30 mouse cellular contexts compared by ENCODE assay signal in genomic region chr19:44771499-44771898, GRCm38 (mm10). TPM values are rescaled to one million over a fixed set of nuclear protein-coding genes. Genes with fewer than 3 reads are reported as not detected.
A peak's percentile ranks its signal among the peaks of the same experiment; 100 is the strongest.
DNase-seq lines count a peak whose midpoint lies in the region; ATAC-seq and TF ChIP-seq lines count a peak whose summit lies in the region.
"Had no signal": no experiment of that assay in that cellular context is flagged by ENCODE, and none has a peak within 500 bp of the region (broad histone marks: within the 10 kb centered on the region; RNA-seq: fewer than 3 reads in every experiment).

No protein-coding gene starts in this region.

- DNase-seq in kidney, postnatal 0 days (ENCODE audit: low spot score): no peak
- DNase-seq in kidney, adult 11 months: no peak
- no peak for DNase-seq in liver, embryonic 13.5 days
- DNase-seq in liver, postnatal 0 days: peak; percentile 57
- DNase-seq in embryo, embryonic 10 days (ENCODE audit: low spot score): no peak
- DNase-seq in adrenal gland, adult 8-10 months: no peak
- no peak for DNase-seq in cerebellum, adult 18-20 months
- DNase-seq: adrenal gland, postnatal 10 days; cerebellum, adult 11 months; cerebellum, adult 8-10 months; cerebellum, postnatal 10 days; cerebellum, postnatal 36 days; gastrocnemius, postnatal 10 days; heart, adult 11 months had no signal

- H3K27ac ChIP-seq in kidney, postnatal 0 days: no peak overlapping the region
- H3K27ac ChIP-seq in intestine, embryonic 15.5 days: no peak overlapping the region
- no peak overlapping the region for H3K27ac ChIP-seq in liver, embryonic 13.5 days
- no peak overlapping the region for H3K27ac ChIP-seq in liver, postnatal 0 days (ENCODE audit: low read depth)
- H3K27ac ChIP-seq: forebrain, embryonic 10.5 days; forebrain, embryonic 13.5 days; hindbrain, embryonic 12.5 days; hindbrain, embryonic 15.5 days had no signal

- H3K9ac ChIP-seq in kidney, postnatal 0 days (ENCODE audit: low read depth, low read length): no peak overlapping the region
- H3K9ac ChIP-seq in intestine, embryonic 15.5 days: no peak overlapping the region
- no peak overlapping the region for H3K9ac ChIP-seq in liver, embryonic 13.5 days
- no peak overlapping the region for H3K9ac ChIP-seq in liver, postnatal 0 days (replicated peaks)
- H3K9ac ChIP-seq: forebrain, embryonic 13.5 days; hindbrain, embryonic 12.5 days; hindbrain, embryonic 15.5 days had no signal

- no peaks in the 10 kb centered on the region for H3K9me3 ChIP-seq in kidney, postnatal 0 days (replicated peaks; ENCODE audit: low read length)
- no peaks in the 10 kb centered on the region for H3K9me3 ChIP-seq in intestine, embryonic 15.5 days
- no peaks in the 10 kb centered on the region for H3K9me3 ChIP-seq in liver, embryonic 13.5 days (replicated peaks)
- H3K9me3 ChIP-seq in liver, postnatal 0 days (ENCODE audit: low read length): no peaks in the 10 kb centered on the region
- H3K9me3 ChIP-seq: forebrain, embryonic 10.5 days; forebrain, embryonic 13.5 days; hindbrain, embryonic 12.5 days; hindbrain, embryonic 15.5 days had no signal

- WGBS in kidney, postnatal 0 days: 76% methylated on average over 13 of the region's 13 CpGs
- WGBS in intestine, embryonic 15.5 days: 57% methylated on average over 13 of the region's 13 CpGs
- WGBS in liver, embryonic 13.5 days (ENCODE audit: insufficient replicate concordance): 64% methylated on average over 13 of the region's 13 CpGs
- 57% methylated on average over 13 of the region's 13 CpGs for WGBS in liver, postnatal 0 days (ENCODE audit: insufficient replicate concordance)

- no peak for TF ChIP-seq CTCF in kidney, postnatal 0 days (IDR thresholded peaks at IDR 0.05; ENCODE audit: low read depth)
- TF ChIP-seq CTCF in liver, postnatal 0 days (IDR thresholded peaks at IDR 0.05; ENCODE audit: low read depth): no peak

- no peaks in the 10 kb centered on the region for H3K4me1 ChIP-seq in kidney, postnatal 0 days (replicated peaks; ENCODE audit: insufficient read depth, low read length)
- peaks cover 4% of the 10 kb centered on the region; the same call in 1 of the 2 replicates for H3K4me1 ChIP-seq in intestine, embryonic 15.5 days (replicated peaks)
- no peaks in the 10 kb centered on the region for H3K4me1 ChIP-seq in liver, embryonic 13.5 days (replicated peaks)
- peaks cover 6% of the 10 kb centered on the region; the same call in 1 of the 2 replicates for H3K4me1 ChIP-seq in liver, postnatal 0 days (ENCODE audit: insufficient read depth)
- H3K4me1 ChIP-seq: forebrain, embryonic 13.5 days had no signal

- no peaks in the 10 kb centered on the region for H3K27me3 ChIP-seq in kidney, postnatal 0 days (ENCODE audit: insufficient read depth, low read length)
- peaks cover 22% of the 10 kb centered on the region for H3K27me3 ChIP-seq in intestine, embryonic 15.5 days (replicated peaks)
- H3K27me3 ChIP-seq in liver, embryonic 13.5 days: peaks cover 20% of the 10 kb centered on the region
- 0 out of 2 replicates have a peak, but pooled peaks cover 7% of the 10 kb centered on the region for H3K27me3 ChIP-seq in liver, postnatal 0 days (ENCODE audit: insufficient read depth, low read length)
- H3K27me3 ChIP-seq: hindbrain, embryonic 15.5 days had no signal

- H3K36me3 ChIP-seq in kidney, postnatal 0 days (ENCODE audit: insufficient read depth, low read length): no peaks in the 10 kb centered on the region
- no peaks in the 10 kb centered on the region for H3K36me3 ChIP-seq in intestine, embryonic 15.5 days
- no peaks in the 10 kb centered on the region for H3K36me3 ChIP-seq in liver, embryonic 13.5 days
- no peaks in the 10 kb centered on the region for H3K36me3 ChIP-seq in liver, postnatal 0 days (replicated peaks; ENCODE audit: insufficient read depth, low read length)
- H3K36me3 ChIP-seq: forebrain, embryonic 10.5 days; hindbrain, embryonic 12.5 days; hindbrain, embryonic 15.5 days had no signal

- H3K4me3 ChIP-seq in kidney, postnatal 0 days (replicated peaks; ENCODE audit: low read depth, low read length): no peak overlapping the region
- H3K4me3 ChIP-seq in intestine, embryonic 15.5 days (replicated peaks): no peak overlapping the region
- H3K4me3 ChIP-seq in liver, embryonic 13.5 days (replicated peaks): no peak overlapping the region
- H3K4me3 ChIP-seq in liver, postnatal 0 days (ENCODE audit: low read depth, low read length): no peak overlapping the region
- H3K4me3 ChIP-seq: forebrain, embryonic 10.5 days; forebrain, embryonic 13.5 days; hindbrain, embryonic 12.5 days; hindbrain, embryonic 15.5 days had no signal

- H3K4me2 ChIP-seq in kidney, postnatal 0 days (ENCODE audit: low read length): no peak overlapping the region
- H3K4me2 ChIP-seq in intestine, embryonic 15.5 days (replicated peaks): no peak overlapping the region
- H3K4me2 ChIP-seq in liver, embryonic 13.5 days: no peak overlapping the region
- no peak overlapping the region for H3K4me2 ChIP-seq in liver, postnatal 0 days (ENCODE audit: low read depth, low read length)
- H3K4me2 ChIP-seq: forebrain, embryonic 13.5 days; heart, embryonic 11.5 days; hindbrain, embryonic 12.5 days; hindbrain, embryonic 15.5 days had no signal

- TF ChIP-seq EP300 in liver, postnatal 0 days (IDR thresholded peaks at IDR 0.05; ENCODE audit: low read depth): 0 out of 2 replicates have a peak, but pooled peaks have one; percentile 27

- peak; percentile 23; the same call in 1 of the 2 replicates for ATAC-seq in kidney, postnatal 0 days (replicated peaks; ENCODE audit: low FRiP score, low read depth)
- ATAC-seq in intestine, embryonic 15.5 days: peak; percentile 84
- peak; percentile 51; the same call in 1 of the 2 replicates for ATAC-seq in liver, embryonic 13.5 days (ENCODE audit: low read depth)
- peak; percentile 99 for ATAC-seq in liver, postnatal 0 days
- ATAC-seq: activated CD4-positive, CD25-positive, alpha-beta regulatory T cell, adult 4 months; forebrain, embryonic 13.5 days; forebrain, embryonic 16.5 days had no signal

RNA-seq across cellular contexts. Expression of gene Pax2, which starts 15.7 kb away (rescaled TPM):
- 27.4 and 29.6 TPM in 2 replicates for polyA plus RNA-seq in kidney, postnatal 0 days (2015; fragmentation: Nextera tagmentation; extraction: Ambion mirVana)
- 0.04 and 0.11 TPM in 2 replicates for polyA plus RNA-seq in intestine, embryonic 15.5 days (2015; fragmentation: Nextera tagmentation; extraction: Ambion mirVana)
- not detected in 2 replicates for polyA plus RNA-seq in liver, embryonic 13.5 days (2015; fragmentation: Nextera tagmentation; extraction: Ambion mirVana)
- polyA plus RNA-seq in liver, postnatal 0 days (2015; fragmentation: Nextera tagmentation; extraction: Ambion mirVana): not detected in 2 replicates
- total RNA-seq in adrenal gland, adult 8-10 months (2022): not detected
- total RNA-seq: adrenal gland, postnatal 10 days; ES-E14; gastrocnemius, adult 18-20 months; gastrocnemius, postnatal 10 days; gastrocnemius, postnatal 4 days; heart, adult 8-10 months; heart, postnatal 25 days; hematopoietic stem cell, adult 5-6 weeks had no signal
- polyA plus RNA-seq: activated CD4-positive, CD25-positive, alpha-beta regulatory T cell, adult 4 months; forebrain, embryonic 16.5 days; heart, embryonic 11.5 days; heart, embryonic 14.5 days; heart, postnatal 0 days had no signal

Comparison
In these comparisons a context has a peak if more than half of its experiments do, and no peak if none do; other contexts are left out.
1. ATAC-seq: peak in every context shown above with its lines; median percentile 99 in liver, postnatal 0 days; 84 in intestine, embryonic 15.5 days; 51 in liver, embryonic 13.5 days; 23 in kidney, postnatal 0 days.
2. RNA of gene Pax2, which starts 15.7 kb away (polyA plus RNA-seq): 27.4 to 29.6 TPM in kidney, postnatal 0 days; 0.04 to 0.11 TPM in intestine, embryonic 15.5 days, not detected in liver, embryonic 13.5 days and not detected in liver, postnatal 0 days; every median in the first group is over 10 times any median in the second.